Mouse (Mus musculus) cerebellum, adult 9-10 months (tissue): ENCODE data around the gene Cnbp.
A peak's percentile ranks its signal among the peaks of the same experiment; 100 is the strongest.

Experiments used
- DNase-seq: peaks from one replicate; pipeline ENCODE4 v3.0.0; 2022

Gene Cnbp

GRCm38 (mm10) chr6:87850900-87851614 is at the start of gene Cnbp:
Gene Cnbp (minus strand): TSS chr6:87851106.
- DNase-seq, result peak; percentile 96

- DNase-seq, result no peak
Observed at GRCm38 (mm10) chr6:87898028-87898427, 47.1 kb upstream of the Cnbp start.

- DNase-seq, result peak; percentile 83
Observed at GRCm38 (mm10) chr6:87893931-87894330, 43.0 kb upstream of the Cnbp start.

GRCm38 (mm10) chr6:87887594-87888233 is 36.8 kb upstream of the Cnbp start, which contains the start of gene Copg1:
Gene Copg1 (plus strand): TSS chr6:87887814.
- DNase-seq, result peak; percentile 100

- DNase-seq, result no peak
Observed at GRCm38 (mm10) chr6:87886721-87887120, 35.8 kb upstream of the Cnbp start.

GRCm38 (mm10) chr6:87882816-87883215 is 31.9 kb upstream of the Cnbp start:
- no peak for DNase-seq

- DNase-seq, result no peak
Observed at GRCm38 (mm10) chr6:87882221-87882620, 31.3 kb upstream of the Cnbp start.

- DNase-seq, result no peak
Observed at GRCm38 (mm10) chr6:87879628-87880027, 28.7 kb upstream of the Cnbp start.

GRCm38 (mm10) chr6:87879010-87879409 is 28.1 kb upstream of the Cnbp start:
- DNase-seq, result no peak

GRCm38 (mm10) chr6:87876068-87876643 is 25.2 kb upstream of the Cnbp start:
- no peak for DNase-seq

GRCm38 (mm10) chr6:87875562-87875961 is 24.7 kb upstream of the Cnbp start:
- no peak for DNase-seq

- DNase-seq, result no peak
Observed at GRCm38 (mm10) chr6:87875083-87875482, 24.2 kb upstream of the Cnbp start.

GRCm38 (mm10) chr6:87873963-87874362 is 23.1 kb upstream of the Cnbp start:
- no peak for DNase-seq

- no peak for DNase-seq
Observed at GRCm38 (mm10) chr6:87873104-87873503, 22.2 kb upstream of the Cnbp start.

- DNase-seq, result no peak
Observed at GRCm38 (mm10) chr6:87871240-87871639, 20.3 kb upstream of the Cnbp start.

- DNase-seq, result no peak
Observed at GRCm38 (mm10) chr6:87870440-87870839, 19.5 kb upstream of the Cnbp start.

- no peak for DNase-seq
Observed at GRCm38 (mm10) chr6:87868871-87869506, 18.1 kb upstream of the Cnbp start.

GRCm38 (mm10) chr6:87867256-87867655 is 16.4 kb upstream of the Cnbp start:
- DNase-seq, result no peak

- no peak for DNase-seq
Observed at GRCm38 (mm10) chr6:87866211-87866610, 15.3 kb upstream of the Cnbp start.

- DNase-seq, result no peak
Observed at GRCm38 (mm10) chr6:87857071-87857470, 6.2 kb upstream of the Cnbp start.

- DNase-seq, result peak; percentile 13
Observed at GRCm38 (mm10) chr6:87853446-87853845, 2.5 kb upstream of the Cnbp start.

GRCm38 (mm10) chr6:87851871-87852270 is 965 bp upstream of the Cnbp start:
- DNase-seq, result peak; percentile 29

- DNase-seq, result peak; percentile 65
Observed at GRCm38 (mm10) chr6:87850155-87850899, 579 bp downstream of the Cnbp start.
